In the genomic region with DNA sequence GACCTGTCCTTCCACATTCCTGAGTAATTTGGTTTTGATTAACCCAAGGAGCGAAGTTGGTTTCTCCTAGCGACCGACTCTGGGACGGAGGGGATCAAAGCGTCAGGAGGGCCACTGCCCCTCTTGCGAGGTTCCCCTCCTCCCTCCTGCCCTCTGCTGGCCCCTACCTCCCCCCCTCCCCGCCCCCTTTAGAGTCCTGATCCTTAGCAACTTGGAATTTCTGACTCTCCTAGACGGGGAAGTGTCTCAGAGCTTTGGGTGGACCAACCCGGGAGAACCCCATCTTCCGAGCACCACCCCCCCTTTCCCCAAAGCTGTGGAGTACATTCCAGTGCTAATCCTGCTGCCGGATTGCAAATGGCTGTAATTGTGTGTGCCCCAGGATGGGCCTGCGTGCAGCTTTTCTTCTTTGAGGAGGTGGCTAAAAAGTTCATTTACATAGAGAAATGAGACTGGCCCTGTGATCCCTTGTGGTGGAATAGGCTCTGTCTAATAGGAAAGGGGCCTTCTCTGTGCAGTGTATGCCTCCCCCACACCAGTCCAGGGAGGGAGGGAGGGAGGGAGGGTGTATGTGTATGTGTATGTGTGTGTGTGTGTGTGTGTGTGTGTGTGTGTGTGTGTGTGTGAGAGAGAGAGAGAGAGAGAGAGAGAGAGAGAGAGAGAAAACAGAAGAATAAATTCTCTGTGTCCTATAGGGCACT, we compare ENCODE assay signal across 14 mouse cellular contexts.
DNase-seq lines count a peak whose midpoint lies in the region; ATAC-seq and TF ChIP-seq lines count a peak whose summit lies in the region.
"Had no signal": no experiment of that assay in that cellular context is flagged by ENCODE, and none has a peak within 500 bp of the region (broad histone marks: within the 10 kb centered on the region; RNA-seq: fewer than 3 reads in every experiment).

No protein-coding gene starts in this region.

- peaks cover 41% of the 10 kb centered on the region for H3K4me1 ChIP-seq in hindbrain, embryonic 11.5 days (replicated peaks; ENCODE audit: control insufficient read depth, insufficient read depth, low read length)
- peaks cover 17% of the 10 kb centered on the region for H3K4me1 ChIP-seq in hindbrain, embryonic 16.5 days (ENCODE audit: control insufficient read depth, insufficient read depth, low read depth, low read length)
- peaks cover 95% of the 10 kb centered on the region for H3K4me1 ChIP-seq in embryonic facial prominence, embryonic 12.5 days
- H3K4me1 ChIP-seq in midbrain, embryonic 12.5 days, result peaks cover 98% of the 10 kb centered on the region

- 0 out of 2 replicates have a peak, but pooled peaks have one; percentile 23 for ATAC-seq in hindbrain, embryonic 11.5 days (ENCODE audit: low FRiP score)
- no peak for ATAC-seq in hindbrain, embryonic 16.5 days
- ATAC-seq in Patski, result peak; percentile 28
- ATAC-seq in embryonic facial prominence, embryonic 12.5 days (ENCODE audit: insufficient number of reproducible peaks, insufficient read depth, low FRiP score, low TSS enrichment), result 0 out of 2 replicates have a peak, but pooled peaks have one; percentile 25
- ATAC-seq in midbrain, embryonic 12.5 days (ENCODE audit: low FRiP score, low read depth), result peak; percentile 76

- H3K36me3 ChIP-seq in hindbrain, embryonic 11.5 days (ENCODE audit: control insufficient read depth, insufficient read depth, low read length), result no peaks in the 10 kb centered on the region
- H3K36me3 ChIP-seq in hindbrain, embryonic 16.5 days (ENCODE audit: control insufficient read depth, insufficient read depth, low read length), result no peaks in the 10 kb centered on the region
- H3K36me3 ChIP-seq in embryonic facial prominence, embryonic 12.5 days, result no peaks in the 10 kb centered on the region
- no peaks in the 10 kb centered on the region for H3K36me3 ChIP-seq in midbrain, embryonic 12.5 days

- no peak overlapping the region for H3K9ac ChIP-seq in hindbrain, embryonic 11.5 days (ENCODE audit: low read depth, low read length)
- no peak overlapping the region for H3K9ac ChIP-seq in hindbrain, embryonic 16.5 days (ENCODE audit: low read depth, low read length)
- H3K9ac ChIP-seq in embryonic facial prominence, embryonic 12.5 days, result no peak overlapping the region
- H3K9ac ChIP-seq in midbrain, embryonic 12.5 days (replicated peaks), result no peak overlapping the region

- peak overlapping the region; percentile 25 for H3K4me2 ChIP-seq in hindbrain, embryonic 11.5 days (replicated peaks; ENCODE audit: low read depth, low read length)
- no peak overlapping the region; the same call in 1 of the 2 replicates for H3K4me2 ChIP-seq in hindbrain, embryonic 16.5 days (ENCODE audit: low read length)
- peak overlapping the region; percentile 28 for H3K4me2 ChIP-seq in embryonic facial prominence, embryonic 12.5 days (replicated peaks)
- peak overlapping the region; percentile 39 for H3K4me2 ChIP-seq in midbrain, embryonic 12.5 days (replicated peaks)

- CTCF ChIA-PET in Patski (lab: Charles Lee), result no interaction called here

- in situ Hi-C loops in Patski (cut with MboI; ENCODE audit: low pct_unique_long_range_greater_than_20kb), result no loop called here

- H3K4me3 ChIP-seq in hindbrain, embryonic 11.5 days (ENCODE audit: low read depth, low read length), result 0 out of 2 replicates have a peak overlapping the region, but pooled peaks have one; percentile 6
- no peak overlapping the region for H3K4me3 ChIP-seq in hindbrain, embryonic 16.5 days (ENCODE audit: low read length)
- no peak overlapping the region for H3K4me3 ChIP-seq in embryonic facial prominence, embryonic 12.5 days
- no peak overlapping the region for H3K4me3 ChIP-seq in midbrain, embryonic 12.5 days

- no peak for TF ChIP-seq CTCF in Patski (IDR thresholded peaks at IDR 0.05)

- 0 out of 2 replicates have a peak overlapping the region, but pooled peaks have one; percentile 17 for H3K27ac ChIP-seq in hindbrain, embryonic 11.5 days (ENCODE audit: low read depth, low read length)
- no peak overlapping the region for H3K27ac ChIP-seq in hindbrain, embryonic 16.5 days (ENCODE audit: low read depth, low read length)
- peak overlapping the region; percentile 72; the same call in 1 of the 2 replicates for H3K27ac ChIP-seq in embryonic facial prominence, embryonic 12.5 days
- H3K27ac ChIP-seq in midbrain, embryonic 12.5 days (replicated peaks), result peak overlapping the region; percentile 61

- under 1% methylated on average over 12 of the region's 12 CpGs for WGBS in hindbrain, embryonic 11.5 days
- 7% methylated on average over 12 of the region's 12 CpGs for WGBS in hindbrain, embryonic 16.5 days
- WGBS in embryonic facial prominence, embryonic 12.5 days, result 2% methylated on average over 12 of the region's 12 CpGs
- 3% methylated on average over 12 of the region's 12 CpGs for WGBS in midbrain, embryonic 12.5 days

- POLR2A ChIA-PET in Patski (lab: Charles Lee), result interaction anchor here (0.6 kb wide), 2 partner anchors 108 to 1401 kb away, joined by 3 read pairs; no protein-coding TSS in a partner anchor

- H3K9me3 ChIP-seq in hindbrain, embryonic 11.5 days (ENCODE audit: control insufficient read depth, low read length), result no peaks in the 10 kb centered on the region
- no peaks in the 10 kb centered on the region for H3K9me3 ChIP-seq in hindbrain, embryonic 16.5 days (ENCODE audit: control insufficient read depth, low read length)
- no peaks in the 10 kb centered on the region for H3K9me3 ChIP-seq in embryonic facial prominence, embryonic 12.5 days
- no peaks in the 10 kb centered on the region for H3K9me3 ChIP-seq in midbrain, embryonic 12.5 days

- H3K27me3 ChIP-seq in hindbrain, embryonic 11.5 days (ENCODE audit: control insufficient read depth, insufficient read depth, low read length), result no peaks in the 10 kb centered on the region
- peaks cover 6% of the 10 kb centered on the region for H3K27me3 ChIP-seq in hindbrain, embryonic 16.5 days (replicated peaks; ENCODE audit: control insufficient read depth, insufficient read depth, low read length)
- H3K27me3 ChIP-seq in Patski, result no peaks in the 10 kb centered on the region
- H3K27me3 ChIP-seq in embryonic facial prominence, embryonic 12.5 days, result no peaks in the 10 kb centered on the region
- no peaks in the 10 kb centered on the region; the same call in 1 of the 2 replicates for H3K27me3 ChIP-seq in midbrain, embryonic 12.5 days

- peak; percentile 42 for DNase-seq in hindbrain, embryonic 11.5 days (ENCODE audit: low spot score)
- no peak for DNase-seq in Patski (ENCODE audit: low read depth, low spot score)
- DNase-seq in urinary bladder, adult 18-20 months (ENCODE audit: low spot score in 2 of 2), result no peak
- DNase-seq in ovary, adult 18-20 months (ENCODE audit: low spot score), result no peak
- DNase-seq in adrenal gland, adult (ENCODE audit: inconsistent age in 2 of 2, low spot score in 1 of 2), result no peak
- DNase-seq: adrenal gland, adult 8-10 months; cerebellum, postnatal 14 days; heart, postnatal 14 days; lung, postnatal 36 days; spleen, adult 18-20 months; thymus, postnatal 36 days had no signal
